Mouse (Mus musculus): Measurements from ENCODE around the gene Tmem119.

The Tmem119 gene

DNA sequence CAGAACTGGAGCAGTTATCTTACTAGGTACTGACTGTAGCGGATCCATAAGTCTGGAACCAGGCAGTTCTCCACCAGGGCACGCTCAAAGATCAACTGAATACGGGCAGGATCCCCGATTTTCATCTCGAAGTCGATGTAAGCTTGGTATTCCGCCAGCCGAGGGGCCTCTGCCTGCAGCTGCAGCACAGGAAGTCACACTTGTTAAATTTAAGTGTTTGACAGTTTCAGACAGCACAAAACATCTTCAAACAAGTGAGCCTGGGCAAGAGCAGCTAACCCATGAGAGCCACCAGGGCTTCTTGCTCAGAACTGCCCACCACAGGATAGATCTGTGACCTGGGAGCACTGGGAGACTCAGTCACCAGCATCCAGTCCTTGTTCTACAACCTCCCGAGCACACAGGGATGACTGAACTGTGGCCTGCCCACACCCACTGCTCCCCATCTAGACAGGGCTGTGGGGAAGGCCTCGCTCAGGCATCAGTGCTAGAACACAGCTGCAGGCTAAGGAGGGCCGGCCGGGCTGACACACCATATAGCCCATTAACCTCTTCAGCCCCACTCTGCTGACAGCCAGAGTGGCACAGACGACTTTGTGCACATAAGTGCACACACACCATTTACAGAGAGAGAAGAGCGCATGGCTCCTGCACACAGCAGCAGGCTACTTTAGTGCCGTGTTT, 44.8 kb downstream of the Tmem119 start:
- no peak for DNase-seq

DNA sequence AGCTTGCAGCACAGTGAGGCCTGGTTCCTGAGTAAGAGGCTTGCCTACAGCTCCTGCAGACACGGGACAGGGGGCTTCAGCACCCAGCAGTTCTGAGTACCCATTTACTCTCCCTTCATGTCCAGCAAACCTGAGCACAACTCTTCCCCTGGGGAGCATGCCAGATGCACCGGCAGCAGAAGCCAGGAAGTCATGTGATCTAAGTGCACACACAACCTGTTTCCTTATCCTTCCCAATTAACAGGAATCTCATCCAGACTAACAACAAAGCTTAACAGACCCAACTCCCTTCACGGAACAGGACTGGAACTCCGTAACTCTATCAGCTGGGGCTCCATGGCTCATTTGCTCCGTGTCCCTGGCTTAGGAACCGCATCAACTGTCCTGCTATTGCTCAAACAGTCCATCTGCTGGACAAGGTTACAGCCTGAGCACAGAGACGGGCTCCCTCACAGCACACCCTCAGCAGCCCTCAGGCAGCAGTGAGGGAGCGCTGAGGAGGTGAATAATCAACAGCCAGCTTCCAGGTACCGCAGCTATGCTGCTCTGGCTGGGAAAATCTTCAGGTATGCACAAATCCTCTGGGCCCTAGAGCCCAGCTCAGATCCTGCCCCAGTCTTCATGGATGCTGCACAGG, 48.7 kb downstream of the Tmem119 start:
- no peak for DNase-seq

DNA sequence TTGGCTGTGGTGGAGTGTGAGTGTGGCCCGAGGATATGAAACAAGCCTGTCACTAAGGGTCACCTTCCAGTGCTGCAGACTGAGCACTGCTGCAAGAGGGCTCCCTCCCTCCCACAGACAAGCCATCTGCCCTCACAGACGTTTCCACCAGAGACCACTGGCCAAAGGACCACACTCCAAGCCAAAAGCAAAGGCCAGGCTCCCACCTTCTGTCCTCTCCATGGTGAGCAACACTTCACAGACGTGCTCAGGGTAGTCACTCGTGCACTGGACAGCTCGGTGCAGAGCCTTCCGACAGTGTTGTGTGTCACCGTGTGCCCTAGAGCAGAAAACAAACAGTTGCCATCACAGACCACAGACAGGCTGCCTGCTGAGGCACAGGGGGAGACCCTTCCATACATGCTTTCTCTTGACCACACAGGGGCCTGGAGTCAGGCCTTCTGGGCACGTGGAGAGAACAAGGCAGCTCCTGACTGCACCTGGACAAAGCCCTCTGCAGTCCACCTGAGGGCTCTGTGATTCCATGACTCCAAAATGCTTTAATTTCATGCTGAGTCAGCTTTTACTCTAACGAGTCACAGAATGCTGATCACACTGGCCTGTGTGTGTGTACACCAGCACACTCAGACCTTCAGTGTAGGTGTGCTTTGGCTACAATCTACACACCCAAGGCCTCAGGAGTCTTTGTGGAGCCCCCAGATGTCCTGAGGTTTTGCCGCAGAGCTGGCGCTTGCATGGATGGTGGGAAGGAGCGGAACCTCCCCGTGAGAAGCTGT, 51.6 kb downstream of the Tmem119 start:
- DNase-seq, result no peak

DNA sequence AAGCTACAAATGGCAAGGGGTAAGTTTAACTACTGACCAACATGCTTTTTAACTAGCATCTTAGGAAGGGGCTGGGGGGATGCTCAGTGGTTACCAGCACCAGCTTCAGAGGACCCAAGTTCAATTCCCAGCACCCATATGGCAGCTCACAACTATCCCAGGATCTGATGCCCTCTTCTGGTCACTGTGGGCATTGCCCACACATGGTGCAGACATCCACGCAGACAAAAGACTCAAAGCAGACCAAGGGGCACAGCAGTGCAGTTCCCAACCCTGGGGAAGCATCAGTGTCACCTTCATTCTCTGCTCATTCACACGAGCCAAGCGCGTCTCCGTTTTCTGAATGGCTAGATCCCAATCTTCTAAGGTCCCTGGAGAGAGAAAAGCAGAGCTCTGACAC, 52.7 kb downstream of the Tmem119 start:
- no peak for DNase-seq
